Mouse (Mus musculus) embryonic facial prominence, embryonic 13.5 days (tissue): ENCODE measurements at regions not wholly inside any gene's neighbourhood (a gene's known extent, or its start where the extent isn't known, plus 50 kb on each side); places are given as distances from the start of the nearest gene placed in this dataset.
A peak's percentile ranks its signal among the peaks of the same experiment; 100 is the strongest.

Source experiments
- ATAC-seq: fragments of 200-750 bp; cut with Nextera tagmentation; 2 replicates; pipeline ENCODE4 v1.8.0; 2017; ENCODE audit warnings: low read depth; ENCODE audit not compliant: insufficient number of reproducible peaks, insufficient read depth, low FRiP score, low TSS enrichment
- H3K27ac ChIP-seq: fragments of 300-500 bp; sonication (generic); 2 replicates; pipeline ENCODE4 v1.5.1; 2015; ENCODE audit warnings: moderate library complexity, mild to moderate bottlenecking, inconsistent platforms
- H3K27me3 ChIP-seq: fragments of 300-500 bp; sonication (generic); 2 replicates; pipeline ENCODE4 v1.6.1; 2015; ENCODE audit warnings: mild to moderate bottlenecking, inconsistent platforms
- H3K36me3 ChIP-seq: fragments of 300-500 bp; sonication (generic); 2 replicates; pipeline ENCODE4 v1.6.1; 2015; ENCODE audit warnings: mild to moderate bottlenecking, inconsistent platforms
- H3K4me1 ChIP-seq: fragments of 300-500 bp; sonication (generic); 2 replicates; pipeline ENCODE4 v1.6.1; 2015; ENCODE audit warnings: inconsistent platforms
- H3K4me2 ChIP-seq: fragments of 300-500 bp; sonication (generic); 2 replicates; pipeline ENCODE4 v1.6.1; 2015; ENCODE audit warnings: moderate library complexity, mild to moderate bottlenecking, inconsistent platforms
- H3K4me3 ChIP-seq: fragments of 300-500 bp; sonication (generic); 2 replicates; pipeline ENCODE4 v1.5.1; 2015; ENCODE audit warnings: mild to moderate bottlenecking, inconsistent platforms
- H3K9ac ChIP-seq: fragments of 300-500 bp; sonication (generic); 2 replicates; pipeline ENCODE4 v1.6.1; 2015; ENCODE audit warnings: mild to moderate bottlenecking, inconsistent platforms
- H3K9me3 ChIP-seq: fragments of 300-500 bp; sonication (generic); 2 replicates; pipeline ENCODE4 v1.6.1; 2016; ENCODE audit warnings: inconsistent platforms
- WGBS: fragments of 180-500 bp; shearing (Covaris S2); methylation state at CpG from one replicate; pipeline ENCODE4 v1.1.7; 2015; ENCODE audit warnings: mixed read lengths; 5-methylcytosine and 5-hydroxymethylcytosine counted together

DNA sequence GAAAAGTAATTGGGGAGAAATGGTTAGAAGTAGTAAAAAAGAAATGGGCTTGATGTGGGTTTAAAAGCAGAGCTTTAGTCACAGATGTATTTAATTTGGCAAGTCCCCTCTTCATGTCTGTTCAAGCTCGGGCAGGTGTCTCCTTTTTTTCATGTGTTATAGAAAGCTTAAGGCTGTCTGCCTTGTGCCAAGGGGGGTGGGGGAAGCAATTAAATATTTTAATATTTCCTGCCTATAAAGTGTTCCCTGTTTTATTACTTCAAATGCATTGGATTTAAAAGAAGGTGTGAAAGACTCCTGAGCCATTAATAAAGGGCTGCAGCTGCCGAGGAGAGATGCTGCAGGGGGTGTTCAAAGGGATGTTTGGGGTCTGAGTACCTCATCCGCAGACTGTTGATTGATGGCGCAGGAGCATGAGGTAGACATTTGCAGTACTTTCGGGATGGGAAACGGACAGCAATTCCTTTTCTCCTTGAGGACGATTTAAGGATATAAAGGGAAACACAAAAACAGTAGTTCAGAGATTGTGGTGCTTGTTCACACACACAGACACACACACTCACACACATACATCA, 127.7 kb downstream of the Dusp6 start:
- no peak overlapping the region for H3K9ac ChIP-seq
- no peaks in the 10 kb centered on the region for H3K36me3 ChIP-seq
- H3K4me3 ChIP-seq: no peak overlapping the region
- ATAC-seq: no peak
- no peaks in the 10 kb centered on the region for H3K9me3 ChIP-seq
- H3K27me3 ChIP-seq: peaks cover 26% of the 10 kb centered on the region
- peaks cover 23% of the 10 kb centered on the region for H3K4me1 ChIP-seq
- WGBS: 46% methylated on average over 7 of the region's 7 CpGs
- no peak overlapping the region for H3K4me2 ChIP-seq
- H3K27ac ChIP-seq: no peak overlapping the region; the same call in 1 of the 2 replicates

DNA sequence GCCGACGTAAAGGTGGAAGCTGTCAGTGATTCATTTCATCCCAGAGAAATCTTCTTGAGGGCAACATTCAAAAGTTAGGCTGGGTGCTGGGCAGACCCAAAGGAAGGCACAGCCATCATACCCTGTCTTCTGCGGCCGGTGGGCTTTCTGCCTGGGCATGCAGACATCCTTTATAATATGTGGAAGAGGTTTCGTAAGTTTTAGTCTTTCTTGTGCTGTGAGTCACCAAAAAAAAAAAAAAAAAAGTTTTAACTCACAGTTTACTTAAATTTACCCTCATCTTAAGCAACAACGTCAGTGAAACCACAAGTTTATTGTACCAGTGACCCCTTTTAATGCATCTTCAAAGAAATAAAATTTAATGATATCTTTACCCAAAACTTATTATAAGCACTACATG, 128.7 kb downstream of the Dusp6 start:
- Histone ChIP-seq H3K4me3 (no peak overlapping the region), H3K4me1 (peaks cover 23% of the 10 kb centered on the region), H3K27ac (no peak overlapping the region), H3K4me2 (no peak overlapping the region), H3K9ac (no peak overlapping the region), H3K9me3 (no peaks in the 10 kb centered on the region), H3K36me3 (no peaks in the 10 kb centered on the region), H3K27me3 (peaks cover 21% of the 10 kb centered on the region; the same call in 1 of the 2 replicates)
- WGBS: 73% methylated on average over 6 of the region's 6 CpGs
- ATAC-seq: no peak

DNA sequence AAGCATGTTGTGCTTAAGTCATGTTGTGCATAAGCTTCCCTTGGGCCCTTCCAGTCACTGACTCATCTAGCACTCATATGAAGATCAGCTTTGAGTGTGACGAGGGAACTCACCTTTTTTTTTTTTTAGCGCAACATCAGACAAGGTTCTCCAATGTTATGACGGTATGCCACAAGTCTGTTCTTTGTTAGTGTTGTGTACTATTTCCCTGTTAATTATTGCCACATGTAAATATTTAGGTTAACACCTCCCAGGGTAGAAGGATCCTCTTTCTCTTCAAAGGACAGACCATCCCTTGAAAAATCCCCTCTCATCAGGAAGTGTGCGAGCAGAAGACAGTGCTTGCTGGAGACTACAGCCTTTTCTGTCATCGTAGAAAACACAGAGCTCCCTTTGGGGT, 129.9 kb downstream of the Dusp6 start:
- 0 out of 2 replicates have a peak, but pooled peaks cover under 1% of the 10 kb centered on the region for H3K9me3 ChIP-seq
- no peak overlapping the region for H3K9ac ChIP-seq
- H3K4me2 ChIP-seq: peak overlapping the region; percentile 40; the same call in 1 of the 2 replicates
- no peak for ATAC-seq
- 32% methylated on average over 5 of the region's 5 CpGs for WGBS
- no peaks in the 10 kb centered on the region for H3K36me3 ChIP-seq
- H3K27me3 ChIP-seq: peaks cover 15% of the 10 kb centered on the region; the same call in 1 of the 2 replicates
- peaks cover 23% of the 10 kb centered on the region for H3K4me1 ChIP-seq
- no peak overlapping the region for H3K4me3 ChIP-seq
- 0 out of 2 replicates have a peak overlapping the region, but pooled peaks have one; percentile 62 for H3K27ac ChIP-seq

DNA sequence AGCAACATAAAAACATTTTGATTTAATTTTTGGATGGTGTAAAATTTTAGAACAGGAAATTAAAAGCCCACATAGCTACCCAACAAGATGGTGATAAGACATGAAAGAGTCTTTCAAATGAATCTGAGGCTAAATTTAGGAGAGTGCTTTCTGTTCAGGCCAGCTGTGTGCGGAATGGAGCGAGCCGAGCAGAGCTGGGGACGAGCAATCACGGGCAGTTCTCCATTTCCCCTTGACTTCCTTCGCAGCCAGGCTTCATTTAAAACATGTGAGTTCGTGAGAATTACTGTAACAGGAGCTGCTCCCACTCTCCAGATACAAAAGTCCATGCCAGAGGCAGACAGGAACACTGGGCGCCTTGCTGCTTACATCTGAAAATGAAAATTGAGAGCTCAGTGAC, 130.5 kb downstream of the Dusp6 start:
- no peak overlapping the region for H3K4me3 ChIP-seq
- no peaks in the 10 kb centered on the region for H3K36me3 ChIP-seq
- ATAC-seq: no peak
- no peak overlapping the region for H3K9ac ChIP-seq
- peak overlapping the region; percentile 40 for H3K4me2 ChIP-seq
- peak overlapping the region; percentile 62 for H3K27ac ChIP-seq
- peaks cover 12% of the 10 kb centered on the region; the same call in 1 of the 2 replicates for H3K27me3 ChIP-seq
- WGBS: 16% methylated on average over 8 of the region's 8 CpGs
- peaks cover 5% of the 10 kb centered on the region; the same call in 1 of the 2 replicates for H3K9me3 ChIP-seq
- peaks cover 23% of the 10 kb centered on the region for H3K4me1 ChIP-seq

DNA sequence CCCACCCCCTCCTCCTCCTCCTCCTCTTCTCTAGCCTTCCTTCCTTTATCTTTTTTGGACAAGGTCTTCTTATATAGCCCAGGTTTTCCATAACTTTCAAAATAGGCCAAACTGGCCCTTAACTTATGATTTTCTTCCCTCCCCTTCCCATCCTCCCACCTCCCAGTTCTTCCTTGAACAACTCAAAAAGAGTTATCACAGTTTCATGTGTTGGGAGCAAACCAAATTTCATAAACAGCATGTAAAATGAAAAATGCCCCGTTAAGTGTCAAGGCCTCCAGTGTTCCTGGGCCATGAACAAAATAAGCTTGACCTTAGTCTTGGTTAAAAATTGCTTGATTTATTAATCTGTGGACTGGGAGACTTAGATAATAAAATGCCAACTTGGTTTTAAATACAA, 132.4 kb downstream of the Dusp6 start:
- H3K36me3 ChIP-seq: no peaks in the 10 kb centered on the region
- no peak overlapping the region for H3K4me2 ChIP-seq
- no peak overlapping the region for H3K9ac ChIP-seq
- H3K27me3 ChIP-seq: no peaks in the 10 kb centered on the region; the same call in 1 of the 2 replicates
- H3K27ac ChIP-seq: no peak overlapping the region
- no peak for ATAC-seq
- 95% methylated on average over 1 of the region's 1 CpGs for WGBS
- H3K4me3 ChIP-seq: no peak overlapping the region
- peaks cover 5% of the 10 kb centered on the region; the same call in 1 of the 2 replicates for H3K9me3 ChIP-seq
- peaks cover 23% of the 10 kb centered on the region for H3K4me1 ChIP-seq

DNA sequence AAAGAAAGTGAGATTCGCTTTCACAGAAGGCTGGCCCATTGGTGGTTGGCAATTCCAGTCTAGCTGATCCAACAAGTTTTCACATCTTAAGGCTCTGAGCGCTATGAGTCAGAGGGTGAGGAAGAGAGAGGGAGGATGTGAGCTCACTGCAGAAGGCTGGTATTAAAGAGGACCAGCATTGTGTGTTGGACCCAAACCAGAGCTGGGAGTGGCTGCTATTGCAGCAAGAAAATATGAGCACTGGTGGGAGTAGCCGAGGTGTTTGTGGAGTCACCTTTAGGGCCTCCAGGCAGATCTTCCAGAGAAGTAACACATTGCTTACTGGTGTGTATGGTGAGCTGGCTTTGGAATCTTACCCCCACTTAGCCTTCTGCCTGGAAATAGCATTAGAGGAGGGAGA, 133.6 kb downstream of the Dusp6 start:
- Histone ChIP-seq H3K27me3 (no peaks in the 10 kb centered on the region), H3K27ac (no peak overlapping the region), H3K4me1 (peaks cover 12% of the 10 kb centered on the region), H3K9ac (no peak overlapping the region), H3K4me3 (no peak overlapping the region), H3K9me3 (peaks cover 5% of the 10 kb centered on the region; the same call in 1 of the 2 replicates), H3K36me3 (no peaks in the 10 kb centered on the region), H3K4me2 (no peak overlapping the region)
- ATAC-seq: peak; percentile 74
- WGBS: 63% methylated on average over 3 of the region's 3 CpGs

- no peaks in the 10 kb centered on the region for H3K4me1 ChIP-seq
- no peak overlapping the region for H3K27ac ChIP-seq
- no peak overlapping the region for H3K9ac ChIP-seq
- H3K27me3 ChIP-seq: no peaks in the 10 kb centered on the region
- H3K36me3 ChIP-seq: no peaks in the 10 kb centered on the region
- ATAC-seq: no peak
- WGBS: 91% methylated on average over 6 of the region's 6 CpGs
- no peak overlapping the region for H3K4me3 ChIP-seq
- H3K9me3 ChIP-seq: peaks cover 5% of the 10 kb centered on the region; the same call in 1 of the 2 replicates
- no peak overlapping the region for H3K4me2 ChIP-seq
These were observed 137.0 kb downstream of the Dusp6 start for GRCm38 (mm10) chr10:99400076-99400475.

- Histone ChIP-seq H3K27me3 (no peaks in the 10 kb centered on the region), H3K9ac (no peak overlapping the region), H3K36me3 (no peaks in the 10 kb centered on the region), H3K4me3 (no peak overlapping the region), H3K9me3 (peaks cover 5% of the 10 kb centered on the region; the same call in 1 of the 2 replicates), H3K4me1 (no peaks in the 10 kb centered on the region), H3K4me2 (no peak overlapping the region), H3K27ac (no peak overlapping the region)
- 74% methylated on average over 2 of the region's 2 CpGs for WGBS
- ATAC-seq: no peak
These were observed 143.7 kb downstream of the Dusp6 start for GRCm38 (mm10) chr10:99406764-99407163.

GRCm38 (mm10) chr10:99408786-99409185, 145.8 kb downstream of the Dusp6 start:
- ATAC-seq: no peak
- H3K4me2 ChIP-seq: no peak overlapping the region
- no peak overlapping the region for H3K4me3 ChIP-seq
- H3K9me3 ChIP-seq: peaks cover 5% of the 10 kb centered on the region; the same call in 1 of the 2 replicates
- no peaks in the 10 kb centered on the region for H3K36me3 ChIP-seq
- no peaks in the 10 kb centered on the region for H3K4me1 ChIP-seq
- no peaks in the 10 kb centered on the region for H3K27me3 ChIP-seq
- WGBS: 81% methylated on average over 2 of the region's 2 CpGs
- H3K9ac ChIP-seq: no peak overlapping the region
- H3K27ac ChIP-seq: no peak overlapping the region

DNA sequence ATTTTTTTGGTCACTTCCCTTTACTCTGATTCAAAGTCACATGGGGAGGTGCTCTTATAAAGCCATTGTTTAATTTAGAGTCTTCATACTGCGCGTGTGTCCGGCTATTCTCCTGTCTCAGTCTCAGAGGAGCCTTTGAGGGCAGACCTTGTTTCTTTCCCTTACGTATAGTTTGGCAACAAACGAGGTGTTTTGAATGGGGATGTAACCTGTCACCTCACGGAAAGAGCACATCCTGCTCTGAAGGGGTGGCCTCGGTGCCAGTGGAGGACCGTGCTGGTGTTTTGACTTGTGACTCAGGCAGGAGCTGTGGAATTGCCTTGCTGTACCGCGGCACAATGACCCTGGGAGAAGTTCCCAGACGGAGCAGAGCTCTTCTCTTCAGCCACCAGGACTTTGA, 146.7 kb downstream of the Dusp6 start:
- peaks cover 5% of the 10 kb centered on the region; the same call in 1 of the 2 replicates for H3K9me3 ChIP-seq
- no peak overlapping the region for H3K9ac ChIP-seq
- H3K27me3 ChIP-seq: no peaks in the 10 kb centered on the region
- no peak for ATAC-seq
- WGBS: 76% methylated on average over 11 of the region's 11 CpGs
- H3K36me3 ChIP-seq: no peaks in the 10 kb centered on the region
- no peak overlapping the region for H3K4me2 ChIP-seq
- H3K4me1 ChIP-seq: no peaks in the 10 kb centered on the region
- H3K4me3 ChIP-seq: no peak overlapping the region
- H3K27ac ChIP-seq: no peak overlapping the region

GRCm38 (mm10) chr10:99410754-99411153, 147.7 kb downstream of the Dusp6 start:
- Histone ChIP-seq H3K27ac (no peak overlapping the region), H3K36me3 (no peaks in the 10 kb centered on the region), H3K4me3 (no peak overlapping the region), H3K27me3 (no peaks in the 10 kb centered on the region), H3K4me1 (no peaks in the 10 kb centered on the region), H3K9me3 (peaks cover 5% of the 10 kb centered on the region; the same call in 1 of the 2 replicates), H3K4me2 (no peak overlapping the region), H3K9ac (no peak overlapping the region)
- WGBS: 85% methylated on average over 3 of the region's 3 CpGs
- ATAC-seq: no peak

- H3K27me3 ChIP-seq: no peaks in the 10 kb centered on the region
- peaks cover 7% of the 10 kb centered on the region; the same call in 1 of the 2 replicates for H3K4me1 ChIP-seq
- no peak for ATAC-seq
- no peak overlapping the region for H3K4me2 ChIP-seq
- H3K36me3 ChIP-seq: no peaks in the 10 kb centered on the region
- no peak overlapping the region for H3K27ac ChIP-seq
- H3K9ac ChIP-seq: no peak overlapping the region
- H3K4me3 ChIP-seq: no peak overlapping the region
- H3K9me3 ChIP-seq: peaks cover 5% of the 10 kb centered on the region; the same call in 1 of the 2 replicates
- WGBS: 69% methylated on average over 3 of the region's 3 CpGs
These were observed 150.4 kb downstream of the Dusp6 start for GRCm38 (mm10) chr10:99413455-99413854.
